Mouse (Mus musculus) liver, adult 2 months (tissue): ENCODE data around the gene Lactbl1.

Source experiments
- CTCF ChIP-seq: fragments of 200-500 bp; IDR thresholded peaks from 2 replicates; pipeline ENCODE4 v1.5.1; 2011; ENCODE audit warnings: low read depth, low read length, control low read depth
- POLR2A ChIP-seq: fragments of 200-500 bp; IDR thresholded peaks from 2 replicates; pipeline ENCODE4 v1.6.1; 2011; ENCODE audit warnings: low read length, control low read depth; ENCODE audit not compliant: insufficient read depth; ENCODE audit errors: extremely low read depth

DNA sequence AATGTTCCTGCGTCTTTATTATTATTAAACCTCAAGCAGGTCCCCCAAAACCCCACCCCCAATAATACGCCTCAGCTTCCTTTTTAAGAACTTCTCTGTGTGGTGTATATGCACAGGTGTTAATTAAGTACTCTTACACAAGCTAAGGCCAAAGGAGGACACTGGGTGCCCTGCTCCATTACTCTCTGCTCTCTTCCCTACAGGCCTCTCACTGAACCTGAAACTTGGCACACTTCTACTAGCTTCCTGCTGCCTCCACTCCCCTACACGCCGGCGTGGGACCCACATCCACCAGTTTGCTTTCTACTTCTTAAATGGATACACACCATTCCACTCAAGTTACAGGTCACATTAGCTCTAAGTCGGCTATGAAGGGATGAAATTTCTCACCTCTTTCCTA lies 27.2 kb upstream of the Lactbl1 start:
- no peak for TF ChIP-seq POLR2A
- TF ChIP-seq CTCF: no peak
